Mouse (Mus musculus) cerebellum, adult 9-10 months (tissue): ENCODE data around the gene Ftl1.

Source experiments
- DNase-seq: peaks from one replicate; pipeline ENCODE4 v3.0.0; 2022

Ftl1 gene

DNA sequence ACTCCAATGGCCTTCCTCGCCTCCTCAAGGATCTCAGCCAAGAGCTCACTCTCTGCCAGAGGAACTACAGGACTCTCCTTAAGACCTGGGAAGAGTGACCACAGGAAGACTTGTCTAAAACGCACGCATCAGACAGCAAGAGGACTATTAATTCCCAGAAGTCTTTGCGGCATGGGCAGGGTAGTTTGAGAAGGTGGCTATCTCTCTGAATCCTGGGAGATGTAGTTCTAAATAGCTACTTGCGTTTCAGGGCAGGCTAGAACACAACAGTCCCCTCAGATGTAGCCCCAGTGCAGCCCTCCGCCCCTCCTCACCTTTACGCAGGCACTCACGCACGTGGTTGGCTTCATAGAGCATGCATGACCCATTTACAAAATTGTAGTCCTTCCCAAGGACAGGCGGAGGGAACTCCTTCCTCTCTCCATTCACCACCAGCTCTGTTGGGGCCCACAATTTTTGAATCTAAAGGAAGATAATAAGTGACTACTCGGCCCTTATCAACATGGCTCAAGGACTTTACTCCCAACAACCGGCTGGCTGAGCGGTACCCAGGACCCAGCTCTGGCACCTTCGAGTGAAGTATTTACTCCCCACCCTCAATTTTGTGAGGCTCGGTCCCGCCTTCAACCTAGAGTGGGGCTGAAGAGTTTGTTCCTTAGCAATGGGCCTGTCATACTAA is 15.7 kb upstream of the Ftl1 start:
- DNase-seq, result peak; percentile 80

DNA sequence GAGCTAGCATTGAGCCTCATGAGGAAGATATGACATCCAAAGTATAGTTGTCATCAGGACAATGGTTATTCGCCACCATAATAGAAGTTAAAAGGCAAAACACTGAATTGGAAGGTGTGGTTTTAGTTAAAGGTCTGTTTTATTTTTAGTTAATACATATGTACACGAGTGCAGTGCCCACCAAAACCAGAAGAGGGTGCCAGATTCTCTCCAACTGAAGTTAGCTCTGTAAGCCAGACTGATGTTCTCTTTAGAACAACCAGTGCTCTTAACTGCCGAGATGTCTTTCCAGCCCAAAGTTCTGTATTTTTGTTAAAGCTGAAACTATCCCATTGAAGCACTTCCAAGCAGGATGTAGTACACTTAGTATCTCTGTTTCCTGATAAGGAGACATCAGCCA is 11.2 kb upstream of the Ftl1 start:
- peak; percentile 85 for DNase-seq

DNA sequence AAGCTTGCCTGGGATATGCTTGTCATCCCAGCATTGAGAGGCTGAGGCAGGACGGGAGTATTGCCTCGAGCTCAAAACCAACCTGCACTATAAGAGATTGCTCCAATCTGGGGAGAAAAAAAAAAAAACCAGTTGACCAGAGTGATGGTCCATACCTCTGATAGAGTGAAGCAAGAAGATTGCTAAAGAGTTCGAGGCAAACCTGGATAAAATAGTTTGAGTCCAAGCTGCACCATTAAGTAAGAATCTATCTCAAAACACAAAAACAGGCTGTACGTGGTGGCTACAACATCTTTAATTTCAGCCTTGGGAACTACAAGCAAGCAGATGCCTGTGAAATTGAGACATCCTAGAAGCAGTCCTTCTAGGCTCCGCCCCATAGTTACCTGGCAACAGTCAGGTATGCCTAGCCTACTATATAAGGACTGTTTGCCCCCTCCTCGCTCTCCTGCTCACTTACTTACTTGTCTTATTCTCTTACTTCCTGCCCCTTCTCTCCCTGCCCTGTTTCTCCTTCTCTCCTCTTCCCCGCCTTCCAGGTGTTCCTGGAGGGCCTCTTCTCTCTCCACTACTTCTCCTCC is 7.5 kb upstream of the Ftl1 start:
- peak; percentile 57 for DNase-seq

DNA sequence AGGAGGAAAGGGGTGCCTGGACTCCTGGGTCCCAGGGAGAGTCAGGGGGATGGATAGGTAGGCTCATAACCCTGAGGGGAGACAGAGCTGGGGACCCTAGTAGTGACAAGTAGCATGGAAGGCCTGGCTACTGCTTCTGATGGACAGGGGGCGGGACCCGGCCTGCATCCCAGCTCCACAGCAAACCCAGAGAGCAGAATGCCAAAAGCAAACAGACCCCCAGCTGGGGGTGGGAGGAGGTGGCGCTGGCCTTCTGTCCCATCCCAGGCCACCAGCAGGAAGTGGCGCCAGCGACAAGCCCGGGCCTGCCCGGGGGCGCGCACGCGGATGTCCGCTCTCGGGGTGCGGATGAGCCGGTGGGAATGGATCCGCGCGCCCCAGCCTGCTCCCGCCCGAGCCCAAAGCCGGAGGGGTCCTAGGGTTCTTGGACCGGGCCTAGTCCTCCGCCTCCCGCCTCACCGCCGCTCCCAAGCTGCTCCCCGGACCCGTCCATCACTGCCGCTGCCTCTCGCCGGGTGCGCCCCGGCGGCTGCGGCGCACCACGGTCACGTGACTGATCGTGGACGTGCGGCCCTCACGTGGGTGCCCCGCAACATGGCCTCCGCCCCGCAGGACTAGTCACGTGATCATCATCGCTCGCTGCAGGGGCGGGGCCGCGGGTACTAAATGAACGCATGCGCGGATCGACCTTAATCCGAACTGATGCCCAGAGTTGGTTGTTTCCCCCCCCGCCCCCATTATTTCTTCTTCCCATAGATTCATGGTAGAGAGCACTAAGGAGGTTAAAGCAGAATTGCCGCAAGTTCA is 6.8 kb upstream of the Ftl1 start, which contains the start of gene Bax:
Bax (minus strand) TSS at position 616 of the 807 bp plus-strand sequence.
- DNase-seq, result peak; percentile 98

DNA sequence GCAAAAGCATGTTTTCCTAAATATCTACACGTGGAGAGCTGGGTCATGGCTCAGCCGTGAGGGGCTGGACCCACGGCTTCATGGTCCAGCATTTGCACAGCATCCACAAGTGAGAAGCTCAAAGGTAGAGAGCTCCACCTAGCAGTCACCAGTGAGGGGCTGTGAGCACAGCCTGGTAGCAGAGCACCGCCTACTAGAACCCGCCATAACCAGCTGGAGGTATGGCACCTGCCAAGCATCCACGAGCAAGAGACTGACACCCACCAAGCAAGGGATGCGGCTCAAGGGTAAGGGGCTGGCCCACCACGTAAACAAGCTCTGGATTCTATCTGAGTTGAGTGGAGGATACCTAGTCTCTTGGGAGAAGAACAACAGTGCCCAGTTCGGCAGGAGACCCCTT is 5.9 kb upstream of the Ftl1 start:
- DNase-seq, result peak; percentile 63

DNA sequence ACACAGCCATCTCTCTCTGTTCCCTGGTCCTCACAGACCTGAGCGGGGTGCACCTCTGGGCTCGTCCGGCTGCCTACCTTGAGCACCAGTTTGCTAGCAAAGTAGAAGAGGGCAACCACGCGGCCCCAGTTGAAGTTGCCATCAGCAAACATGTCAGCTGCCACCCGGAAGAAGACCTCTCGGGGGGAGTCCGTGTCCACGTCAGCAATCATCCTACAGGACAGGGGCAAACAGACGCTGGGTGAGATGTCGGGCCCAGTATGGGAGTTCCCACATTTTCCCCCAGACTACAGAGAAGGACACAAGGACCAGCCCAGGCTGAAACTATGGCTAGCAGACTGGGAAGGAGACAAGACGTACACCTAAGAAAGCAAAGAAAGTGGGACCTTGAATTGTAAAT is 5.4 kb upstream of the Ftl1 start:
- DNase-seq, result no peak

DNA sequence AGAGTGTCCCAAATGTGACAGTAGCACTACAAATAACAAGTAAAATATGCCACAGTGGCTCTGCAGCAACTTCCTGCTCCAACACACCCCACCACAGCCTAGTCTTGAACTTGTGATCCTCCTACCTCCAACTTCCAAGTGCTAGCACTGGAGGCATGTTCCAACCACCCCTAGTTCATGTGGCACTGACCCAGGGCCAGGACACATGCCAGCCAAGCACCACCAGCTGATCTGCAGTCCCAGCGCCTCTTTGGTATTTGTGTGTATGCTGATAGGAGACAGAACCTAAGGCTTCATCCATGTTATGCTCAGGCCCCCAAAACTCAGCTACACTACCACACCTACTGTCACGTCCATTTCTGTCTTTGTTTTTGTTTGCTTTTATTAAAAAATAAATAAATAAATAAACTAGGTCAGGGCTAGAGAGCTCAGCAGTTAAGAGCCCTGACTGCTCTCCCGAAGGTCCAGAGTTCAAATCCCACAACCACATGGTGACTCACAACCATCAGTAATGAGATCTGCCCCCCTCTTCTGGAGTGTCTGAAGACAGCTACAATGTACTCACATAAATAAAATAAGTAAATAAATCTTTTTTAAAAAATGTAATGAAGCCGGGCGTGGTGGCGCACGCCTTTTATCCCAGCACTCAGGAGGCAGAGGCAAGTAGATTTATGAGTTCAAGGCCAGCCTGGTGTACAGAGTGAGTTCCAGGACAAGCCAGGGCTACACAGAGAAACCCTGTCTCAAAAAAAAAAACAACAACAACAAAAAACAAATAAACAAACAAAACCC is 4.5 kb upstream of the Ftl1 start:
- peak; percentile 68 for DNase-seq

DNA sequence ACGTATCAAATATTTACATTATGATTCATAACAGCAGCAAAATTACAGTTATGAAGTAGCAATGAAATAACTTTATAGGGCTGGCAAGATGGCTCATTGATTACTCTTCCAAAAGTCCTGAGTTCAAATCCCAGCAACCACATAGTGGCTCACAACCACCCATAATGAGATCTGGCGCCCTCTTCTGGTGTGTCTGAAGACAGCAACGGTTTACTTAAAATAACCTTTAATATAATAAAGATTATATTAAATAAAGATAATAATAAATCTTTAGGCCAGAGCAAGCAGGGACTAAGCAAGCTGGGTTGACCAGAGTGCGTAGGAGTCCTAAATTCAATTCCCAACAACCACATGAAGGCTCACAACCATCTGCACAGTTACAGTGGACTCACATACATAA is 3.2 kb upstream of the Ftl1 start:
- DNase-seq, result peak; percentile 52

DNA sequence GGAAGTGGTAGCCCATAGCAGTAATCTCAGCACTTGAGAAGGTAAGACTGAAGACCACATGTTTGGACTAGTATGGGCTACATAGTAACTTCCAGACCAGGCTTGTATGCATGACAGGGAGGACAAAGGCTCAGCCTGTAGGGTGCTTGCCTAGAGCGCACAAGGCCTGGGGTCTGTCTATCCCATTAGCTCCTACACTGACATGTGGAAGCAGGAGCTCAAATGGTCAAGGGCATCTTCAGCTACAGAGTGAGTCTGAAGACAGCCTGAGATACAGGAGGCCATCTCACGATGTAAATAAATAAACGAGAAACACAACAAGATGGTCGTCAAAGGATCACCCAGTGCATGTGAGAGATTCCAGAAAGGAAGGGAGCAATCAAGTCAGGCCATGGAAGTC is 2.6 kb upstream of the Ftl1 start:
- DNase-seq, result no peak

DNA sequence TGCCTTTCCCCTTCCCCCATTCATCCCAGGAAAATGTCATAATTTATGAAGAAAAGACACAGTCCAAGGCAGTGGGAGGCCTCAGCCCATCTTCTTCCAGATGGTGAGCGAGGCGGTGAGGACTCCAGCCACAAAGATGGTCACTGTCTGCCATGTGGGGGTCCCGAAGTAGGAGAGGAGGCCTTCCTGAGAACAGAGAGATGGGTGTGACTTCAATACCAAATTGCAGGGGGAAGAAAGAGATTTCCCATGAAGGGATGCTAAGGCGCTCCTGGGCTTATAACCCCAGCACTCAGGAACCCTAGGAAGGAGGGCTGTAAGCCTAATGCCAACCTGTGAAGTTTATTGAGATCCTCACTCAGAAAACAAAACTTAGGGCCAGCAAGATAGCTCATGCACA is 2.1 kb upstream of the Ftl1 start:
- DNase-seq, result no peak

DNA sequence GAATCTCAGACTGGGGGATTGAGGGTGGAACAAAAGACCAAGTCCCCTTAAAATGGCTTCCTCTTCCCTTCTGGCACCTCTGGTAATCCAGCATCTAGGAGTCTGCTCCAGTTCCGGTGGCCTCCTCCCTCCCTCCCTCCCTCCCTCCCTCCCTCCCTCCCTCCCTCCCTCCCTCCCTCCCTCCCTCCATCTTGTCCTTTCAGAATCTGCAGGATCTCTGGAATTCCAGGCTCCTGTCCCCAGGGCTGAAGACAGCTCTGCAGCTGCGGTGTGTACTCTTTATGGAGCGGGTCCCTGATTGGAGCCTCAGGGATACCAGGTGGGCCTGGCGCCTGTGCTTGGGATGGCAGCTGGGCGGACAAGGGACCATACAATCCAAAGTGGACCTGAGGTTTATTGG is 1.6 kb upstream of the Ftl1 start:
- DNase-seq, result no peak

DNA sequence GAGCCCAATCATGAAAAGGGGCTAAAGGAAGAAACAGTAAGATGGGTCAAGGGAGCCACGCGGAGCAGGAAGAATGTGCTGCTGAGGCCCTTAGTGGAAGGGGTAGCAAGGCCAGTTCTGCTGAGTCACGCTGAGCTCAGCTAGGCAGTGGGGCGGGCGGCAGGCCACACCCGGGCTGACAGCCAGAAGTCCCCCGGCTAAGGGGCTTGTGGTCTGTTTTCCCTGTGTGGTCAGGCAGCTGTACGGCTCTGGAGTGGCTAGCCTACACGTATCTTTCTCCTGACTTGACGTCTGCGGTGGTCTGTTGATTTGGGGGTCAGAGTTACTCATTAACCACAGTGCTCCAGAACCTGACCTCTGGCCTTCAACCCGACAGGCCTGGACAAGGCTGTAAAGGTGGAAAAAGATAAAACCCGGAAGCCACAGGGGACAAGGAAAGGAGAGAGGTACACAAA is 1.2 kb upstream of the Ftl1 start:
- peak; percentile 55 for DNase-seq

DNA sequence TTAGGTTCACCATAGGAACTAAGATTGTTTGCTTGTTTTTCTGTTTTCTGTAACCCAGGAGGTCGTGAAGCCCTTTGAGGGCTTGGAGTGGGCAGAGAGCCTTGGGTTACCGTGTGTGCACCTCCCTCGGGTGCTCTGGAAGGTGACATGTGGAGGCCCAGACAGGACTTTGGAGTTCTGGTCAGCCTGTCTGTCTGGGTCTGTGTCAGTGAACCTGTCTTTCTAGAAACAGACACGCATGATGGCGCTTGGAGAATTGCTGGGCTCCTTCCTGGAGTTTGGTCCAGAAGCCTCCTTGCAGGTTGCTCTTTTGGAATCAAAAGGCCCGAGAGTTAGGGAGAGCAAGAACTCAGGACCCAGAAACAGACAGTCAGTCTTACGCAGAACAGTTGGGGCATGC is 693 bp upstream of the Ftl1 start:
- DNase-seq, result peak; percentile 51

DNA sequence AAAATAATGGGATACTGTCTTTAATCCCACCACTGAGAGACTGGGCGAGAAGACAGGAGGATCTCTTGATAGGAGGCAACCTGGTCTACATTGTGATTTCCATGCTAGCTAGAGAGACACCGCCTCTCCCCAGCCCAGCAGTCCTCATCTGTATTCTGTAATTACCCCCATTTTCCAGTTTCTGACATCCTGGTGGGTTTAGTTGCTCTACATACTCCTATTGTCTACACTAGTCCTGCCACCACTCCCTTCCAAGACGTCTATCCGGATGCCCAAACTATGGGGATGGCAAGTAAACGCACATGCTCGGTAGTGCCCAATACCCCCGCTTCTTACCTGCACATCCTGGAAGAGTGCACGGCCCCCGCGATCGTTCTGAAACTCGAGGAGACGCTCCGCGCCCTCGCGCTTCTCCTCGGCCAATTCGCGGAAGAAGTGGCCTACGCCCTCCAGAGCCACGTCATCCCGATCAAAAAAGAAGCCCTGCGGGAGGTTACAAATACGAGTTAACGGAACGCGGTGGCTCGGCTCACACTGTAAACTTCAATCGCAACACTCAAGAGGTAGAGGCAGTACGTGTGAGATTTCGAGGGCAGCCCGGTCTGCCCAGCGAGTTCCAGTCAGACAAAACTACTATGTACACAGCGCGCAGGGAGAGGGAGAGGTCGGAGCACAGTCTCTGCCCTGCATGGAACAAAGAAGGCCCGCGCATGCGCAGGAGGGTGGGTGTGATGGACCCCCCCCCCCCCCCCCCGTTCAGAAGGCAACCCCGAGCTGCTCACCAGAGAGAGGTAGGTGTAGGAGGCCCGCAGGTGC is 728 bp downstream of the Ftl1 start:
- peak; percentile 82 for DNase-seq

DNA sequence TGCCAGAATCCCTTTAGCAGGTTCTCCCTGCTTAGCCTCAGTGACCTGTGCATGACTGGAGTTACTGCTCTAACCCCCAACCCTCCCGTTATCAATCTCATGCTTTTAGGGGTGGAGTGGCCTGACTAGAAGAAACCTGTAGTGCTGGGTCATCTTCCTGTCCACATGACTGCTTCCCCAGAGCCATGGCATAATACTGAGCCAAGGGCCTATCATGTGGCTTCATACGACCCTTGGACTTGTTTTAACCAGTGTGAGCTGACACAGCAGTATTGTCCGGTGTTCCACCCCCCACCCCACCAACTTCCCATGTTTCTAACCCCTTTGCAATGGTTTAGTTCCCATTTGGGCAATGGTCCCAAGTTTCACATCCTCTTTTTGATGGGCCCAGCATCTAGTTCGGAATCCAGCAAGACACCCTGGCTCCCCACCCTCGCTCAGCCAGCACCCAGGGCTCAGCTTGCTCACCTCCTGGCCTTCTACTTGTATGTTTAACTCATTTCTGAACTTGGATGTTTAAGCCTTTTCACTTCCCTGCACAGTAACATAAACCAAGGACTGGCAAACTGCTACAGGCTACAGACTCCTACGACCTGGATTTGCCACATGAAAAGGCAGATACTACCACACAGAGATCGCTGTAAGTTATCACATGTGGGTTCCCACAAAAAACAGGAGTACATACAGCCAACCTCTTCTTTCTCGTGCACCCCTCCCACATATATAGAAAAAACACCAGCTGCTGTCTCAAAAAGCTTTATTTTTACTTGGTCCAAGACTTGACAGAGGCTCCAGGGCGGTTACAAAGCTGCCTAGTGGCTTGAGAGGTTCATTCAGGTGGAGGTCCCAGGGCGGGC is 2.3 kb downstream of the Ftl1 start:
- no peak for DNase-seq

DNA sequence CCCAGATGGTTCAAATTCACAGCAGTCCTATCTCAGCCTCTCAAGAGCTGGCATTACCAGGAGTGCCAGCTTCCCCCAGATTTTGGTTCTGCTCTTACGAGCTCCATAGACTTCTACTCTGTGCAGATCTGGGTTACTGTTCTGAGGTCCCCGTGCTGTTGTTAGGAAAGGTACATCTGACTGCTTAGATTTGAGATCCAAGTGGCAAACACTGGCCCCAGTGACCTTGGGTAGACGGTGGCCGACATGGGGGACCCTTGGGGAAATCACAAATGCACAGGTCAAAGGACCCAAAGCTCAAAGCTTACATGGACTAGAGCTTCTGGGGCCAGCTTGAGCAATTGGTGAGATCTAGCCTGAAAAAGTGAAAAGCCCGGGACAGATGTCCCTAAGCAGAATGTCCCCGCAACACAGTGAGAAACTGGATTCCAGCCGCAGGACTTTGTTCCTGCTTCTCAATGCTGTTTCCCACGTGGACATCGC is 2.9 kb downstream of the Ftl1 start:
- no peak for DNase-seq

DNA sequence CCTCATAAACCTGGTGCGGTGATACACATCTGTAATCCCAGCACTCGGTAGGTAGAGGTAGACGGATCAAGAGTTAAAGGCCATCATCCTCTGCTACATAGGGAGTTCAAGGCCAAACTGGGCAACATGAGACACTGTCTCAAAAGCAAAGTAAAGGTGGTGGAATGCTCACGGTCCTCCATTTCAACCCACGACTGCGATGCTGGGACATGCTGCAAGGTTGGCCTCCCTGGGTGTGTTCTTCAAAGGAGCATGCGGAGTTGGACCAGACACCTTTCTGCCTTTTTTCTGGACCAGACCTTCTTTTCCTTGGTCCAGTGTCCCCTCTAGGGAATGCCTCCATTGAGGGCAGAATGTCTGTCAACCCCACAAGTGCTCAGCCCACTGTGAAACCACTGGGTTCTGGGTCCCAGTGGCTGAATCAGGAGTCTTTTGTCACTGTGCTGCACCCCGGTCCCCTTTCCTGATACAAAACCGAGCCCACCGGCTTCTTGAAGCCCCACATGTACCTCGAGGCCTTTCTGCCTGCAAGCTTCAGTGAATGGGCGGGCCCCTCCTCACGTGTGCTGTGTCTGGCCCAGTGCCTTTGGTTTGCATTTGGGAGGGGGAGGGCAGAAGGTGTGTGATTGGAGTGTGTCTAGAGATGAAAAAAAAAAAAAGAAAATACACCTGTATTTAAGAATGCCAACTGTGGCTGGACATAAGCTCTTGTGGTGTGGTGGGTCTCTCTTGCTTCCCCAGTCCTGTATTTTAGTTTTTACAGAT is 3.6 kb downstream of the Ftl1 start:
- no peak for DNase-seq

DNA sequence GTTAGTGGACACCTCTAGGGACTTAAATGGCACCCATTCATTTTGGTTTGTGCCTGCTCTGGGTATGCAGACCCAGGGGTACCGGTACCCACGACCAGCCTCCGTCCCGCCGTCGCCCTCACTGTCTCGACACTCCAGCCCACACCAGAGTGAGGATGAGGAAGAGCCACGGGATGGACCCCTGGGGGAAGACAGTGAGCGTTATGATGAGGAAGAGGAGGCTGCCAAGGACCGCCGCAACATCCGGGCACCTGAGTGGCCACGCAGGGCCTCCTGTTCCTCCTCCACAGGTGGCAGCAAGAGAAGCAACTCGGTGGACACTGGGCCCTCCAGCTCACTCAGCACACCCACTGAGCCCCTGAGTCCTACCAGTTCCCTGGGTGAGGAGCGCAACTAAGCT is 4.7 kb downstream of the Ftl1 start:
- no peak for DNase-seq

DNA sequence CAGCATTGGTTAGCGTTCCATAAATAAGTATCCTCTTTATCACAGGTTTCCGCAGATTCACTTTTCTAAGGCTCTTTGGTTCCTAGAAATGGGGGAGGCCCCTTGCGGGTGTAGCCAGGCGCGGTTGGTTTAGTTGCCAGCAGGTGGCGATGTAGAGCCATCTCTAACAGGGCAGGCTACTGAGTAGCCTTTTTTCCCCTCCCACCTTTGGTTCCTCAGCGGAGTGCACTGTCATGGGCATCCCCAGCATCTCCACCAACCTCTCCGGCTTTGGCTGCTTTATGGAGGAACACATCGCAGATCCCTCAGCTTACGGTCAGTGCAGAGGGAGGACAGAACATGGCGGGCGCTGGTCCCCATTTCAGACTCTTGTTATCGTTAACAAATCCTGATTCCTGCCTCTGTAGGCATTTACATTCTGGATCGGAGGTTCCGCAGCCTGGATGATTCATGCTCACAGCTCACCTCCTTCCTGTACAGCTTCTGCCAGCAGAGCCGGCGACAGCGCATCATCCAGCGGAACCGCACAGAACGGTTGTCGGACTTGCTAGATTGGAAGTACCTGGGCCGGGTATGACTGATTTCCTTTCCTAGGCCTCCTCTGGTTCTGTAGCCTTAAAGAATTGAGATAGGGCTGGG is 8.2 kb downstream of the Ftl1 start:
- peak; percentile 88 for DNase-seq

DNA sequence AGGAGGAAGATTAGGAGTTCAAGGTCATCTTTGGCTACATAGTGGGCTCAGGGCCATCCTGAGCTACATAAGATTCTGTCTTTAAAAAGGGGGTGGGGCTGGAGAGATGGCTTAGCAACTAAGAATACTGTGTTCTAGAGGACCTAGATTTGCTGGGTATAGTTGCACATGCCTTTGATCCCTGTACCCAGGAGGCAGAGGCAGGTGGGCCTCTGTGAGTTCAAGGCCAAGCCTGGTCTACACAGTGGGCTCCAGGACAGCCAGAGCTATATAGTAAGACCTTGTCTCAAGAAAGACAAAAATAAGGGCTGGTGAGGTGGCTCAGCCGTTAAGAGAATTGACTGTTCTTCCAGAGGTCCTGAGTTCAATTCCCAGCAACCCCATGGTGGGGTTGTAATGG is 9.7 kb downstream of the Ftl1 start:
- DNase-seq, result no peak
